29 mouse cellular contexts compared by ENCODE assay signal in the genomic region with DNA sequence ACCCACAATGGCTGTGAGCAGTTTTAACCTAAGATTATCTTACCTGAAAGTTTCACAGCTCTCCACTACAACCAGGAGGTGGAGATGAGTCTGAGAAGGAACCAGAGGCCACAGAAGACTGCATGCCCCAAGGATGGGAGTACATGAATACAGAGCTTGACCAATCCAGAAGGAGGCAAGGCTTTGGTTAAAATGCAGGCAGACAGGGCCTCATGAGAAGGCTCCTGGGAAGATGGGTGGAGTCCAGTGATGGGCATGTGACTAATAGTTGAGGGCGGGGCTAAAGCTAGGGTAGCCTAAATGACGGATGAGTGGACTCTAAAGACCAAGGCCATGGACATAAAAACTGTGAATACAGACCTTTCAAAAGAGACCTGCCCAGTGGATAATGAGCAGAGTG. TPM values are rescaled to one million over a fixed set of nuclear protein-coding genes. Genes with fewer than 3 reads are reported as not detected.
"Had no signal": no experiment of that assay in that cellular context is flagged by ENCODE, and none has a peak within 500 bp of the region (broad histone marks: within the 10 kb centered on the region; RNA-seq: fewer than 3 reads in every experiment).

Gene Iqcf6 (plus strand): TSS at position 301 of the 400 bp plus-strand sequence.

- ATAC-seq: liver, postnatal 0 days; lung, postnatal 0 days; midbrain, embryonic 13.5 days; midbrain, embryonic 15.5 days had no signal

- DNase-seq: liver, postnatal 0 days; lung, adult 2 months; lung, postnatal 14 days; lung, postnatal 36 days; retina, postnatal 1 day; right cerebral cortex, adult 18-20 months; right cerebral cortex, postnatal 25 days; right cerebral cortex, postnatal 4 days; spleen, adult 18-20 months; thymus, adult 18-20 months; thymus, postnatal 14 days; thymus, postnatal 36 days had no signal

- H3K4me2 ChIP-seq: lung, embryonic 15.5 days; midbrain, embryonic 11.5 days; midbrain, embryonic 13.5 days; midbrain, embryonic 15.5 days; neural tube, embryonic 12.5 days had no signal

- H3K27me3 ChIP-seq: lung, embryonic 15.5 days; midbrain, embryonic 13.5 days; midbrain, embryonic 15.5 days; neural tube, embryonic 12.5 days had no signal

- H3K4me1 ChIP-seq: lung, embryonic 15.5 days; megakaryocyte, embryonic 14.5 days; midbrain, embryonic 15.5 days had no signal

- H3K9me3 ChIP-seq: lung, embryonic 15.5 days; midbrain, embryonic 13.5 days; midbrain, embryonic 15.5 days; neural tube, embryonic 12.5 days had no signal

- H3K27ac ChIP-seq: lung, embryonic 15.5 days; macrophage; midbrain, embryonic 13.5 days; midbrain, embryonic 15.5 days; neural tube, embryonic 12.5 days had no signal

- H3K9ac ChIP-seq: liver, postnatal 0 days; lung, embryonic 15.5 days; midbrain, embryonic 13.5 days; midbrain, embryonic 15.5 days; neural tube, embryonic 12.5 days had no signal

- H3K4me3 ChIP-seq: lung, embryonic 15.5 days; megakaryocyte, embryonic 14.5 days; midbrain, embryonic 13.5 days; midbrain, embryonic 15.5 days; neural tube, embryonic 12.5 days had no signal

- H3K36me3 ChIP-seq: lung, embryonic 15.5 days; midbrain, embryonic 13.5 days; midbrain, embryonic 15.5 days; neural tube, embryonic 12.5 days had no signal

RNA-seq across cellular contexts. Expression of gene Iqcf6, which starts in this region (rescaled TPM):
- total RNA-seq: megakaryocyte progenitor cell, adult 5-6 weeks; midbrain, postnatal 0 days; monocyte, adult 5-6 weeks; neutrophil, adult 5-6 weeks had no signal
- polyA plus RNA-seq: liver, postnatal 0 days; lung, adult 2 months; lung, embryonic 15.5 days; lung, postnatal 0 days; macrophage; midbrain, embryonic 11.5 days; midbrain, embryonic 13.5 days; midbrain, embryonic 15.5 days; midbrain, postnatal 0 days; neural tube, embryonic 12.5 days; neural tube, embryonic 14.5 days; small intestine, adult 2 months; stomach, embryonic 14.5 days; stomach, embryonic 16.5 days; thymus, postnatal 0 days had no signal
